Mouse (Mus musculus): Measurements from ENCODE around the gene Lrrn1.

DNA sequence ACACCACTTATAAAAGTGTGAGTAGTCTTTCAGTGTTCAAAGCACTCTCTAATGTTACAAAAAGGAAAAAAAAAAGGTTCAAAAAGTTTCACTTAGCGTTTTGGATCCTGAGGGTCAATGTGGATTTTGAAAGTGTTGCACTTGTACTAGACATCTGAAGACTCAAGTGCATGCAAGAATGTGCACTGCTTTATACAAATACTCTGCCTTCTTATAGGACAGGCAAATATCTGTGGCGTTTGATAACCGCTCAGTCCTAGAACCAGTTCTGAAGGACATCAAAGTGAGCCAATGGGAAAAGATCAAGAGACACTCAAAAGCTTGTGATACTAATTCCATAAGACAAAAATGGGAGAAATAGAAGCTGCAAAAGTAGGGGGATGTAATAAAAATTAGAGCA, 45.0 kb downstream of the Lrrn1 start:
- no peak for TF ChIP-seq CTCF (conservative IDR thresholded peaks at IDR 0.05; ENCODE audit: low read length)
- no peak for TF ChIP-seq NANOG (IDR thresholded peaks at IDR 0.05; ENCODE audit: borderline replicate concordance, low read length)

Measured in E14TG2a.4 (cell line).